Mouse (Mus musculus): Measurements from ENCODE around the gene Fgfr2. TPM values are rescaled to one million over a fixed set of nuclear protein-coding genes. Genes with fewer than 3 reads are reported as not detected.

Fgfr2 gene
- polyA plus RNA-seq, 1 experiment from 2014 or later = 104 TPM

DNA sequence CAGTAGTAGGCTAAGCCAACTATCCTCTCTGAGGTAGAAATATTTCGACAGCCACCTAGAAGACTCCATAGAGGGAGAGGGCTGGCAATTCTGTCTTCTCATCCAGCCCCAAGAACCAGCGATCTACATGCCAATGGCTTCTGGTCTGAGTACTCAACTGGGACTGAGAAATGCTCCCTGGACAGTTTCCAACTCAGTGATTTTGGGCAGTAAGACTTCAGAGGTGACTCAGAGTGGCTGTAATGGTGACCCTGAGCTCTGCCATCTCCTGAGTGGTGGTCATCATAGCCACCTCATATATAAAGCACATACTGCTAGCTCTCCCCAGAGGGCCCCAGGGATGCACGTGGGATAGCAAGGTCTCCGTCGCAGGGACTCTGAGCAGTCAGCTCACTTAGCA is 1055.6 kb downstream of the Fgfr2 start:
- no peak overlapping the region for H3K4me2 ChIP-seq
- no peaks in the 10 kb centered on the region for H3K9me3 ChIP-seq
- no peak overlapping the region for H3K4me3 ChIP-seq (replicated peaks)
- H3K4me1 ChIP-seq = no peaks in the 10 kb centered on the region
- H3K27ac ChIP-seq = no peak overlapping the region
- ATAC-seq (ENCODE audit: insufficient read depth, low FRiP score, low read depth) = no peak
- 80% methylated on average over 5 of the region's 5 CpGs for WGBS
- no peak overlapping the region for H3K9ac ChIP-seq
- no peaks in the 10 kb centered on the region for H3K27me3 ChIP-seq (replicated peaks)
- H3K36me3 ChIP-seq = no peaks in the 10 kb centered on the region

DNA sequence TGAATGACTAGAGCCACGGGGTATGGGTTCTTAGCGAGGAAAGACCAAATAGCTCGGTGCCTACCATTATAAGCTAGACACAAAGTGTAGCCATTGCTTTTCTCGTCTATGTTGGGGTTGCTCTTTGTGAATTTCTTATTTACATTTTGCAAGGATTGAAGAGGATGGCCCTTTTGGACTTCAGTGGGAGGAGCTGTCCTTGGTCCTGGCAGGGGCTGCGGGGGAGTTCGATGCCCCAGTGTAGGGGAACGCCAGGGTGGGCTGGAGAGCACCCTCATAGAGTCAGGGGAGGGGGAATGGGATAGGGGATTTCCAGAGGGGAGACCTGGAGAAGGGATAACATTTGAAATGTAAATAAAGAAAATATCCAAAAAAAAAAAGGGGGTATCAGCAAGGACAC is 1063.0 kb downstream of the Fgfr2 start:
- Histone ChIP-seq H3K4me2 (no peak overlapping the region), H3K27ac (no peak overlapping the region), H3K9me3 (no peaks in the 10 kb centered on the region), H3K9ac (no peak overlapping the region), H3K4me3 (replicated peaks) (no peak overlapping the region), H3K27me3 (replicated peaks) (no peaks in the 10 kb centered on the region), H3K4me1 (no peaks in the 10 kb centered on the region), H3K36me3 (no peaks in the 10 kb centered on the region)
- WGBS = 69% methylated on average over 7 of the region's 7 CpGs
- no peak for ATAC-seq (ENCODE audit: insufficient read depth, low FRiP score, low read depth)

DNA sequence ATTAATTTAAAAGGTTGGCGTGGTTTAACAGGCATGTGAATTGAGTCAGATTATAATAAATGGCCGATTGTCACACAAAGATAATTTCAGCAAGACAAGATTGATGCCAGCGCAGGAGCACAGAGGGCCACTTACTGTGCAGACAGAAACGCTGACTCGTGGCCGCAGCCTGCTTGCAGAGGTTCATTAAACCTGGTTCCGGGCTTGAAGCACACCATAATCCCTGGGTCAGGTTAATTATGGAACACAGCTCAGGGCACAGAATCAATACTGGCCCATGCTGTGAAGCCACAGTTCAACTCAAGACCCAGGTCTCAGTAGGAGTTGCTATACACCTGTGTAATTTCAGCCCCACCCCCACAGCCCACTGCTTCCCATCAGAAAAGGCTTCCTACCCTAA is 1066.6 kb downstream of the Fgfr2 start:
- no peak overlapping the region for H3K4me3 ChIP-seq (replicated peaks)
- no peak overlapping the region for H3K27ac ChIP-seq
- H3K4me1 ChIP-seq = no peaks in the 10 kb centered on the region
- H3K4me2 ChIP-seq = no peak overlapping the region
- H3K9ac ChIP-seq = no peak overlapping the region
- H3K27me3 ChIP-seq (replicated peaks) = no peaks in the 10 kb centered on the region
- ATAC-seq (ENCODE audit: insufficient read depth, low FRiP score, low read depth) = no peak
- no peaks in the 10 kb centered on the region for H3K36me3 ChIP-seq
- 64% methylated on average over 7 of the region's 7 CpGs for WGBS
- no peaks in the 10 kb centered on the region for H3K9me3 ChIP-seq

DNA sequence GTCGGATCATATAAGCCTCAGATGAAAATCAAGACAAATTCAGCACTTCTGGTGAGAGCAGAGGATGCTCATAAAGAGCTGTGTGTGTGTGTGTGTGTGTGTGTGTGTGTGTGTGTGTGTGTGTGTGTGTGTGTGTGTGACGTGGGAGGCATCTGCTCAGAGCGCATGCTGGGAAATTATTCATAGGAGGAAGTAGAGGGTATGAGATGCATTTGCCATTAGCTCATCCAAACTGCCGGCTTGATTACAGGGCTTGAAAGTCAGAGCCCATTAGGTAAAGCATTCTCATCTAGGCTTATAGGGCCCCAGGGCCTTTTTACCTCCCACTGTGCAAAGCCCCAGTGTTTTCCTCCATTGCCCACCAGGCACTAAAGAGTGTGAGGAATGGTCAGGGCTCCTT is 1076.5 kb downstream of the Fgfr2 start:
- H3K4me2 ChIP-seq = no peak overlapping the region
- WGBS = 17% methylated on average over 3 of the region's 4 CpGs
- ATAC-seq (ENCODE audit: insufficient read depth, low FRiP score, low read depth) = no peak

DNA sequence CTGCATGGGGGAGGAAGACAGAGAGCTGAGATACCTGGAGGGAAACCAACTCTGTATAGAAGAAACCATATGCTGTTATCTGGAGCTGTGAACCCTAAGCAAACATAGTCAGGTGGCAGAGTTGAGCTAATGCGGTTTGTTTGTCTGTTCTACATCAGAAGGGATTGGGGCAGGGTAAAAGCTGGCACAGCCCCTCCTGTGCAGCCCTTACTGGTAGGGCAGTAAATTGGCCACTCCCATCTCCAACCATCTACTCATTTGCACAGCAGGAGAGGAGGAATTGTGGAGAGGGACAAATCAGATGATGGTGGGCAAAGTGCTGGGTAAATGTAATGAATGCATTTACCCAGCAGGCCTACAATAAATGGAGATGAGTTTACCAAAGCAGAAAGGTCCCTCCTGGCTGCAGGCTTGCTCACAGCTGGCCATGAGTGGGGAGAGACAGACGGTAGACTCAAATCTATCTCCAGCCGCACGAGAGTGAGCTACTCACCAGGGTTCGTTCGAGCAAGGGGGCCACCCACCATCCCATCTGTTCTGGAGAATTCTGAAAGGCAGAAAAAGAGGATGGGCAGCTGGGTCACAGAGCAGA is 1091.1 kb downstream of the Fgfr2 start:
- ATAC-seq (ENCODE audit: insufficient read depth, low FRiP score, low read depth) = no peak; the same call in 1 of the 2 replicates

More for the DNA sequence above, 1076.5 kb downstream of the Fgfr2 start:
- H3K27ac ChIP-seq = no peak overlapping the region
- no peaks in the 10 kb centered on the region for H3K9me3 ChIP-seq
- H3K27me3 ChIP-seq (replicated peaks) = 0 out of 2 replicates have a peak, but pooled peaks cover 3% of the 10 kb centered on the region
- H3K9ac ChIP-seq = no peak overlapping the region
- no peak overlapping the region for H3K4me3 ChIP-seq (replicated peaks)
- H3K4me1 ChIP-seq = no peaks in the 10 kb centered on the region
- H3K36me3 ChIP-seq = no peaks in the 10 kb centered on the region

DNA sequence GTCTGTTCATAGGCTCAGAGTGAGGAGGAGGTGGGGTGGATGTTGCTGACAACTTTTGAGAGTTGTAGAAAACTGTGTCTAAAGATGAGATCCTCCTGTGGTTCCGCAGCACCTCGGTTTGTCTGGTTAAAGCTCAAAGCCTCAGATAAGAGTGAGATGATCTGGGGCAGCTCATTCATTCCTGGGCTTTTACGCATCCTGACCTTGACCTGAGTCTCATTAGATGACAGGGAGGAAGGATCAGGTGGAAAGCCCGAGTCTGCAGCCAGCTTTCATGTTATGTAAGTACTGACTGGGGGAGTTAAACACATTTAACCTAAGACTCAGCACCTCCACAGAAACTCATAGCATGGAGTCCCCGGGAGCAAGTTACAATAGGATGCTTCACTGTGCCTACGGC is 1096.5 kb downstream of the Fgfr2 start:
- no peak for ATAC-seq (ENCODE audit: insufficient read depth, low FRiP score, low read depth)
- Histone ChIP-seq H3K4me2 (no peak overlapping the region), H3K9ac (no peak overlapping the region), H3K9me3 (no peaks in the 10 kb centered on the region), H3K36me3 (no peaks in the 10 kb centered on the region), H3K4me3 (replicated peaks) (no peak overlapping the region), H3K27me3 (replicated peaks) (no peaks in the 10 kb centered on the region), H3K4me1 (no peaks in the 10 kb centered on the region), H3K27ac (no peak overlapping the region)
- 45% methylated on average over 6 of the region's 6 CpGs for WGBS

More for the DNA sequence above, 1091.1 kb downstream of the Fgfr2 start:
- no peak overlapping the region for H3K4me2 ChIP-seq
- no peaks in the 10 kb centered on the region for H3K9me3 ChIP-seq
- no peaks in the 10 kb centered on the region for H3K4me1 ChIP-seq
- 52% methylated on average over 6 of the region's 6 CpGs for WGBS
- no peaks in the 10 kb centered on the region for H3K36me3 ChIP-seq
- no peak overlapping the region for H3K9ac ChIP-seq
- H3K27ac ChIP-seq = no peak overlapping the region
- no peaks in the 10 kb centered on the region for H3K27me3 ChIP-seq (replicated peaks)
- H3K4me3 ChIP-seq (replicated peaks) = no peak overlapping the region

DNA sequence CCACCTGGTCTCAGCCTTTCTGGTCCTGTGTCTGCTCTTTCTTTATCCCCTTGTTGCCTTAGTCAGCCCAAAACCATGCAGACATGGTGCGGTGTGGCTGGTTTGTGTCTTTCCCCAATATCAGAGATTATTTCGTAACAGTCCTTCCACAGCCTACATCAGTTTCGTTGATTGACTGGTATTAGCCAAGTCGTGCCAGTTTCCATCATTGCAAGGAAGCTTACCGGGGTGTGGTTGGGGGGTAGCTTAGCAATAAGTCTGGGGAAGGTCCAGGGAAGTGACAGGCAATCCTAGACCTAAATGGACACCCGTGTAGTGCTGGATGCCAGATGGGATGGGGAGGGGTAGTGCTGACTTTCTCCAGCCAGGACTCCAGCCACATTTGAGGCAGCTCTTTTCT is 1097.6 kb downstream of the Fgfr2 start:
- 65% methylated on average over 6 of the region's 6 CpGs for WGBS
- H3K9me3 ChIP-seq = no peaks in the 10 kb centered on the region
- no peaks in the 10 kb centered on the region for H3K4me1 ChIP-seq
- no peaks in the 10 kb centered on the region for H3K36me3 ChIP-seq
- H3K9ac ChIP-seq = no peak overlapping the region
- no peak overlapping the region for H3K4me2 ChIP-seq
- no peak overlapping the region for H3K4me3 ChIP-seq (replicated peaks)
- no peaks in the 10 kb centered on the region for H3K27me3 ChIP-seq (replicated peaks)
- no peak for ATAC-seq (ENCODE audit: insufficient read depth, low FRiP score, low read depth)
- H3K27ac ChIP-seq = no peak overlapping the region

DNA sequence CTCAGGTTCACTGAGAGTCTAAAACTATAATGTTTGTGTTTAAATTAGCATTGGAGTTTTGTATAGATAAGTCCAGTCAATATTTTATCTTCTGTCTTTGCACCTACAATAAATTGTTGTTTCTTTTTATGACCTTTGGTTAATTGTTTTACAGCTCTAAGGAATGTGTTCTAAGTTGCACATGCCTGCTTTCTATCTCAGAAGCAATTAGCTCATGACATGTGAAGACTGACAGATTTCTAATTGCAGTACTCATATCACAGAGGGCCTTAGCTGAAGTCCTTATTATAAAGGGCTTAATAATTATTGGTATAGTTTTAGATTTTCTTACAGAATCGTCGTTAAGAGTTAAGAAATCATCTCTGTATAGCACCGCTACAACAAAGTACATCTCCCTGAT is 1107.2 kb downstream of the Fgfr2 start:
- H3K27ac ChIP-seq = no peak overlapping the region
- ATAC-seq (ENCODE audit: insufficient read depth, low FRiP score, low read depth) = no peak
- no peaks in the 10 kb centered on the region for H3K9me3 ChIP-seq
- no peaks in the 10 kb centered on the region for H3K4me1 ChIP-seq
- H3K27me3 ChIP-seq (replicated peaks) = no peaks in the 10 kb centered on the region
- H3K9ac ChIP-seq = no peak overlapping the region
- H3K4me3 ChIP-seq (replicated peaks) = no peak overlapping the region
- 66% methylated on average over 3 of the region's 3 CpGs for WGBS
- no peaks in the 10 kb centered on the region for H3K36me3 ChIP-seq
- H3K4me2 ChIP-seq = no peak overlapping the region

DNA sequence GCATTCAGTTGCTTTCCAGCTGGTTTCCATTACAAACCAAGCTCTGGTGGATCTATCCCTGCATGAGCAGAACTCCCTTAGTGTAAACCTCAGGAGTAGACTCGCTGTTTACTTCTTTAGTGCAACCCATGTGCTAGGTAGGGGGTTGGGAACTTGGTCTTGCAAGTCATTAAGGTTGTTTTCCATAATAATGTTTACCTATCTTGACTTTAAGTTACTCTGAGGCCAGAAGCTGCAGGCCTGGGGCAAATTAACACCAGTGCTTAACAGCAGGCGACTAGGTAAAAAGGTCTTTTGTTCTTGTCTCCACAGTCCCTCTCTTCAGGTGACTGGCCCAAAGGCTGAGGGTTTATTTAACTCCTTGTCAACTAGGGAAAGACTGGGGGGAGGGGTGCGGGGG is 1108.0 kb downstream of the Fgfr2 start:
- H3K9ac ChIP-seq = no peak overlapping the region
- H3K4me1 ChIP-seq = no peaks in the 10 kb centered on the region
- no peak for ATAC-seq (ENCODE audit: insufficient read depth, low FRiP score, low read depth)
- H3K36me3 ChIP-seq = no peaks in the 10 kb centered on the region
- no peaks in the 10 kb centered on the region for H3K9me3 ChIP-seq
- no peak overlapping the region for H3K27ac ChIP-seq
- no peak overlapping the region for H3K4me3 ChIP-seq (replicated peaks)
- H3K27me3 ChIP-seq (replicated peaks) = no peaks in the 10 kb centered on the region
- H3K4me2 ChIP-seq = no peak overlapping the region
- whole genome bisulfite sequencing = 20% methylated on average over 3 of the region's 3 CpGs

DNA sequence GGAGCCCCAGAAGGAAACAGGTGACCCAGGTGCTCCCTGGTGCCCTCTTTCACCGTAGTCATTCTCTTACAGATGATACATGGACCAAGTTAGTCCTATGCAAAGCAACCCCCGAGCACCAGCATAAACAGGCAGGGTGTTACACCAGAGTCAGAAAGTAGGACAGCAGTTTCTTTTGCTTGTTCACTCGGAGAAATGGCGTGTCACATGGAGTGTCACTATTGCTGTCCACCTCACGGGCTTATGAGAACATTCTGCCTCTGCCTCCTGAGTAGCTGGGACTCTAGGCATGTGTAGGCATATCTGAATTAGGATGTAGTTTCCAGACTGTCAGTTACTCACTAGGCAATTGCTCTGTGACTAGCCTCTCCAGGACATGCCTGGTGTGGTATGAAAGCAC is 1109.2 kb downstream of the Fgfr2 start:
- Histone ChIP-seq H3K9ac (no peak overlapping the region), H3K27me3 (replicated peaks) (no peaks in the 10 kb centered on the region), H3K4me1 (no peaks in the 10 kb centered on the region), H3K4me2 (no peak overlapping the region), H3K9me3 (no peaks in the 10 kb centered on the region), H3K27ac (no peak overlapping the region), H3K36me3 (no peaks in the 10 kb centered on the region), H3K4me3 (replicated peaks) (no peak overlapping the region)
- no peak for ATAC-seq (ENCODE audit: insufficient read depth, low FRiP score, low read depth)
- 83% methylated on average over 5 of the region's 5 CpGs for WGBS

DNA sequence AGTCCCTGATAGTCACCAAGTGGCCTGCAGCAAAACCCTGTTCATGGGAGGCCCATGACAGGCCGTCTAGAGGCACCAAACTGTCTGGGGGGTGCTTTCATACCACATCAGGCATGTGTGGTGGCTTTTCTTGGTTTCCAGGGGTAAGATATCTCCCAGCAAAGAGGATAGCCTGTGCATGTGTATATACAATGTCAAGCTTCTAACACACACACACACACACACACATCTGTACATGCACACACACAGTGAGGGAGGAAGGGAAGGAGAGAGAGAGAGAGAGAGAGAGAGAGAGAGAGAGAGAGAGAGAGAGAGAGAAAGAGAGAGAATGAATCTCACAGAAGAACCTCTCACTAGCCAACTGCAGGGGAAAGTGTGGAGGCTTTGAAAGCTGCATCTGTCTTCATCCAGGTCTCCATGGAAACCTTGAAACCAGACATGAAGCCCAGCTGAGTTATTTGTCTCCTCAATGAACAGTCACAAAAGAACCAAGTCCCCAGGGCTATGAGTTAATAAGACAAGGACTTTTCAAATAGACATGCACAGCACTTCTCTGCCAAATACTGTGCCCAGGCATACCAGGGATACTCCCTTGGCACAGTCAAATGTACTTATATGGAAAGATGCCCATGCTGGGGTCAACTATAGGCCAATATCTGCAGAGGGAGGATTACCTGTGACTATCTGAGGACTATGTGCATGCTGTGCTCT is 1110.0 kb downstream of the Fgfr2 start:
- Histone ChIP-seq H3K9ac (no peak overlapping the region), H3K4me1 (no peaks in the 10 kb centered on the region), H3K27me3 (replicated peaks) (no peaks in the 10 kb centered on the region), H3K9me3 (no peaks in the 10 kb centered on the region), H3K36me3 (no peaks in the 10 kb centered on the region), H3K4me3 (replicated peaks) (no peak overlapping the region), H3K4me2 (no peak overlapping the region), H3K27ac (no peak overlapping the region)
- no peak for ATAC-seq (ENCODE audit: insufficient read depth, low FRiP score, low read depth)
- WGBS = 38% methylated on average over 1 of the region's 1 CpGs

DNA sequence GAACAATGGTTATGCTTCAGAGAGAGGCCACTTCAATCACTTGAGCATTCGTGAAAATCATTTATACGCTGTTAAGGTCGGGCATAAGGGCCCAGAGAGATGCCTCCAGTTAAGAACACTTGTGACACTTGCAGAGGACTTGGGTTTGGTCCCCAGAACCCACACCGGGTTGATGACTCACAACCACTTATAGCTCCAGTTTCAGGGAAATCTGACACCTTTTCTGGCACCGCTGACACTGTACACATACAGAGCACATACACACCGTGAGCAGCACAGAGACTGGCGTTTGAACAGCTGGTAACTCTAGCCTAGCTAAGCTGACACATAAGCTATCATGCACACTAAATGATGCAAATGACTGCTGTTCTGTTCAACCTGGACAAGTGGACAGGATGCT is 1114.1 kb downstream of the Fgfr2 start:
- no peak for ATAC-seq (ENCODE audit: insufficient read depth, low FRiP score, low read depth)
- Histone ChIP-seq H3K4me2 (no peak overlapping the region), H3K4me3 (replicated peaks) (no peak overlapping the region), H3K9me3 (no peaks in the 10 kb centered on the region), H3K9ac (no peak overlapping the region), H3K36me3 (no peaks in the 10 kb centered on the region), H3K27ac (no peak overlapping the region), H3K4me1 (no peaks in the 10 kb centered on the region), H3K27me3 (replicated peaks) (no peaks in the 10 kb centered on the region)
- 64% methylated on average over 7 of the region's 7 CpGs for WGBS
